Mouse (Mus musculus): ENCODE data around the gene Ift122. TPM values are rescaled to one million over a fixed set of nuclear protein-coding genes. Genes with fewer than 3 reads are reported as not detected.
"Not testable (repeated sequence)": the region's sequence is repeated elsewhere in the genome, so short reads cannot be mapped to it uniquely, and the experiment has no call there.

The Ift122 gene
- total RNA-seq, 2 experiments from 2014 or later, result 16.3 to 16.7 TPM

GRCm38 (mm10) chr6:115845006-115845405 is 8.3 kb upstream of the Ift122 start:
- no peak for DNase-seq

DNA sequence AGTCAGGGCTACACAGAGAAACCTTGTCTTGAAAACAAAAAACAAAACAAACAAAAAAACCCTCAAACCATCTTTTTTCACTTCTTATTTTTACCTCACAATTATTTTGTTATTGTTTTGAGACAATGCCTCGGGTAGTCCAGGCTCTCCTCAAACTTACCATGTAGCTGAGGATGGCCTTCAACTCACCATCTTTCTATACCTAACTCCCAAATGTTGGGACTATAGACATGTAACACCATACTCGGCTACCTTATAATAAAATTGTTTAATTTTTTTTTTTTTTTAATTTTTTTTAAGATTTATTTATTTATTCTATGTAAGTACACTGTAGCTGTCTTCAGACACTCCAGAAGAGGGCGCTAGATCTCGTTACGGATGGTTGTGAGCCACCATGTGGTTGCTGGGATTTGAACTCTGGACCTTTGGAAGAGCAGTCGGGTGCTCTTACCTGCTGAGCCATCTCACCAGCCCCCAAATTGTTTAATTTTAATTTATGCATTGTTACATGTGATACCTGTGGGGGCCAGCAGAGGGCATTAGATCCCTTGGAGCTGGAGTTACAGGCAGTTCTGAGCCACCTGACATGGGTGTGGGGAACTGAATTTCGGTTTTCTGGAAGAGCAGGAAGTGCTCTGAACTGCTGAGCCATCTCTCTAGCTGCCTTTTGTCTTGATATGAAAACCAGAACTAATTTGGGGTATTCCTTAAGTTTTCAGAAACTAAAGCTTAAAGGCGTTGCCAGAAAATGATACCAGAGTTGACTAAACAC is 6.4 kb upstream of the Ift122 start:
- DNase-seq, result peak; percentile 52 to 72

DNA sequence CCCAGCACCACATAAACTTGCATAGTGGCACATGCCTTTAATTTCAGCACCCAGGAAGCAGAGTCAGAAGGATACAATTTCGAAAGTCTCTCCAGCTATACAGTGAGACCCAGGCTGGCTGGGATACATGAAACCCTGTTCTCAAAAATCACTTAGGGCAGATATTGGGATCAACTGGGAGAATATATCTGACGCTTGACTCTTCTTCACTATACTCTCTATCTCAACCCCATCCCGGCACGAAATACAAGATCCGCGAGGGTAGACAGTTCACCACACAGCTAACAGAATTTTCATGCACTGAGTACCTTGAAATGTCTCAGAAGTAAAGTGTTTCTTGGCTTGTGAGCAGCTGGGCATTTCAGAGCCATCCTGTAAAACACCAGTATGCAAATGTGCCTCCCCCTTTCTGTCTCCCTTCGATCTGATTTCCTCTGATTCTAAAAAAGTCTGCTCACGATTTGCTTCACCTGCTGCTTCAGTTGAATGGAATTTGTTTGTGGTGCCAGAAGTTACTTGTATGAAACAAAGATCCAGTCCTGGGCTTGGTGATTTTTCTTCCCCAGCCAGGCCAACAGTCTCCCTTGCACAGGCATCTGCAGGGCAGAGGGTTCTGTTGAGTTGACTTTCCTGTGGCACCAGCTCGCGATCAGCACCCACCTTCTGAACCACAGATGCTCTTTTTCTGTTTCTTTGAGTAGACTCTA is 4.5 kb upstream of the Ift122 start:
- no peak for DNase-seq

DNA sequence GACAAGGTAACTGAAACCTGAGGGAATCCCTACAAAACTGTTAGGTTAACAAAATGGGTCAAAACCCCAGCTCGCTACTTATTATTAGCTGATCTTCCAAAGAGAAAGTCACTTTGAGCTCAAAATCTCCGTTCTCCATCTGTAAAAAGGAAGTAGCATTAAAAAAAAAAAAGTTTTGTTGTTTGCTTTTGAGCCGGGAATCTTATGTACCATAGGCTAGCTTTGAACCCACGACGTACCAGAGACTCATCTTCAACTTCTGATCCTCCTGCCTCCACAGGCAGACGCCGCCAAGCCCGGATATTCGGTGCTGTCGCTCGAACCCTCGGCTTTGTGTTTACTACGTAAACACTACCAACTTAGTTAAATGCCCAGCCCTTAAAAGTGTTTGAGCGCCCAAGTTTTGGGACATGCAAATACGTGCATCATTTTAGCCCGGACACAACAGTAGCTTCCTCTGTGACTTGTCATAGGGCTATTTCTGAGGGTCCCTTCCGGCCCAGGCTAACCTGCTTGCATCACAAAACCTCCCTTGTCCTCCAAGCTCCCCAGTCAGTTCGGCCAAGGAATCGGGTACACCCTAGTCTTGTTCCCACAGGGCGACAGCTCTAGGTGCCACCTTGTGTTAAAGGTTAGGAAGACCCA is 702 bp upstream of the Ift122 start:
- DNase-seq, result no peak

- DNase-seq, result no peak
Observed at GRCm38 (mm10) chr6:115853985-115854384, 715 bp downstream of the Ift122 start.

GRCm38 (mm10) chr6:115854432-115854831 is 1.2 kb downstream of the Ift122 start:
- peak in 1 of 2 experiments; percentile 16 for DNase-seq

GRCm38 (mm10) chr6:115855733-115856360 is 2.6 kb downstream of the Ift122 start:
- DNase-seq, result no peak

DNA sequence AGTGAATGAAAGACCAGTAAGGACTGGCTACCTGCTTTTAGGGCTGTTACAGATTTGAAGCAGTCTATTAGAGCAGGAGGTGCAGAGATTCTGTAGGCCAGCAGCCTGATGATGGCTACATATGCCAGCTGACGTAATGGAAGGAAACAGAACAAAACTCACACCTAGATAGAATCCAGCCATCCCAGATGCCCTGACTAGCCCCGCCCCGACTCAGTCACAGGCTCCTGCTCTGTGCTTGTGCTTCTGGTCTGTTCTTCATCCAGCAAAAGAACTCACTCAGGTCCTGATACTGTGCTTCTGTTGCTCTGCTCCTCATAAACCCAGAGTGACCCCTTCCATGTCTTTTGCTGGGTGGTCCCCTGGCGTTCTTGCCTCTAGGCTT is 3.1 kb downstream of the Ift122 start:
- DNase-seq, result peak in 1 of 2 experiments; percentile 24

DNA sequence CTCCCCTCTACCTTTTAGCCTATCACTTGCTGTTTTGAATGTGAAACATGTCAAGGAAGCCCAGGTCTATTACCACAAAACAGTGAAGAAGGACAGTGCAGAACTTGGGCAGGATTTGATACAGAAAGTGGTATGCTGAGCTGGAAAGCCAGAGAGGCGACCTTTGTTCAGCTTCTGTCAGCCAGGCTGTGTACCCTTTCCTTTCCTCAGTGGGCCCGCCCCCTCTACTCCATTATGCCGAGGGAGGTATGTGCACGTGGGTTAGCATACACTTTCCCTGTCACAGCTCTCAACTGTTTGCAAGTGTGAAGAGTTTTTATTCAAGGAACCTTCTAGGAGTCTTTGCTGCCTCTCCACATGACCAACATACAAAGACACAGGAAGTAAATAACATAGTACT is 6.0 kb downstream of the Ift122 start:
- no peak for DNase-seq

- DNase-seq, result no peak
Observed at GRCm38 (mm10) chr6:115860027-115860556, 6.8 kb downstream of the Ift122 start.

GRCm38 (mm10) chr6:115863340-115863841 is 10.1 kb downstream of the Ift122 start:
- peak; percentile 23 to 35 for DNase-seq

DNA sequence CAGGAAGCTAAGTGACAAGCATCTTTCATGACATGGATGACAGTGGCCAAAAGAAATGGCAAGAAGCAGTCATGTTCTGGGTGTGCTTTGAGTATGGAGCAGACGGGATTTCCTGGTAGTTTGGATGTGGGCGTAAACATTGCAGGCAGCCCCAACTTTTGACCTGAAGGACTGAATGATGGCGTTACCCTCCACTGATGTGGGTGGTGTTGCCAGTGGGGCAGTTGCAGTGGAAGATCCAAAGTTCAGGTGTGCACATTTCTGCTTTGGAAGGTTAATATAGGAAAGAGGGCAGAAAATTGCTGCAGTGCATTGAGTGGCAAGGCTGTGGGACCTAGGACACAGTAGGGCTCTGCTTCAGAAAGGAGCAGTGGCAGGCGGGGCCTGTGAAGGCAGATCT is 12.0 kb downstream of the Ift122 start:
- DNase-seq, result no peak

GRCm38 (mm10) chr6:115867157-115867556 is 13.9 kb downstream of the Ift122 start:
- not testable (repeated sequence) for DNase-seq

GRCm38 (mm10) chr6:115871318-115871717 is 18.0 kb downstream of the Ift122 start:
- DNase-seq, result not testable (repeated sequence)

GRCm38 (mm10) chr6:115877239-115877638 is 24.0 kb downstream of the Ift122 start:
- DNase-seq, result no peak

DNA sequence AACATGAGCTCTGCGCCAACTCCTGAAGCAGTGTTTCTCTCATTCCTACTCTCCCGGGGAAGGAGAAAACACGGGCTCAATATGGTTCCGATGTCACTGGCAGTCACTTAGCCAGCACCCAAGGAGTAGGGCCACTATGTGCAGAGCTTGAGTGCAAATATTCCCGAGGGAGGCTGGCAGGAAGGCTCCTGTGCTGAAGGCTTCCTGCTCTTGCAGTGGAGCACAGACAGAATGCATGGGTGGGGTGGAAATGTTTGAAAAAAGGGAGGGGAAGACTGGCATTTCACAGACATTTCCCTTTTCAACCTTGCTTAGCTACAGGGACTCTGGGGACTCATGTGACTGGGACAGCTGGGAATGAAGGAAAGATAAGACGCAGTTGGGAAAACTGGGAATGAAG is 25.4 kb downstream of the Ift122 start:
- no peak for DNase-seq

GRCm38 (mm10) chr6:115879736-115880135 is 26.5 kb downstream of the Ift122 start:
- no peak for DNase-seq

GRCm38 (mm10) chr6:115880751-115881150 is 27.5 kb downstream of the Ift122 start:
- peak; percentile 49 to 52 for DNase-seq

DNA sequence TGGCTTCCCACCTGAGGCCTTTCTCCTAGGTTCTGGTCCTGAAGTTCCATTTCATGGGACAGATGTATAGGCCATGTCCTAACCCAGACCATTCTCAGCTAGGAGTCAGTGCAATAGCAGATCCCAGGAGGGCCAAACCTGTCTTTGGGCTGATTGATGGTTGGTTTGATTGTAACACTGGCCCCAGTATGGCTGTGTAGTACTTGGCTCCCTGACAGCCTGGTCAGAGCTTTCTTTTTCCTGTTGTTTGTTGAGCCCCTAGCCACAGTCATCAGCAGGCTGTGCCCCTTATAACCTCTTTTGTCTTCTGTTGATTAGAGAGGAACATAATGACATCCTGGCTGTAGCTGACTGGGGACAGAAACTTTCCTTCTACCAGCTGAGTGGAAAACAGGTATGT is 30.7 kb downstream of the Ift122 start:
- peak in 1 of 2 experiments; percentile 41 for DNase-seq

- DNase-seq, result no peak
Observed at GRCm38 (mm10) chr6:115886894-115887293, 33.6 kb downstream of the Ift122 start.

- no peak for DNase-seq
Observed at GRCm38 (mm10) chr6:115888296-115888695, 35.0 kb downstream of the Ift122 start.

GRCm38 (mm10) chr6:115890601-115891000 is 37.3 kb downstream of the Ift122 start:
- no peak for DNase-seq

All from adrenal gland, postnatal 36 days (tissue).